Mouse (Mus musculus) kidney, embryonic 16.5 days (tissue): ENCODE data around the gene Zfhx3. TPM values are rescaled to one million over a fixed set of nuclear protein-coding genes. Genes with fewer than 3 reads are reported as not detected.

Source experiments
- ATAC-seq: fragments of 200-750 bp; cut with Nextera tagmentation; 2 replicates; pipeline ENCODE4 v1.8.0; 2017; ENCODE audit warnings: moderate TSS enrichment; ENCODE audit not compliant: low FRiP score, low TSS enrichment
- H3K27ac ChIP-seq: fragments of 300-500 bp; sonication (generic); 2 replicates; pipeline ENCODE4 v1.5.1; 2014; ENCODE audit warnings: low read length
- H3K27me3 ChIP-seq: fragments of 300-500 bp; sonication (generic); 2 replicates; pipeline ENCODE4 v1.6.1; 2014; ENCODE audit warnings: low read length, control low read depth, mixed read lengths; ENCODE audit not compliant: insufficient read depth
- H3K36me3 ChIP-seq: fragments of 300-500 bp; sonication (generic); 2 replicates; pipeline ENCODE4 v1.6.1; 2014; ENCODE audit warnings: low read length, control low read depth, mixed read lengths; ENCODE audit not compliant: insufficient read depth
- H3K4me1 ChIP-seq: fragments of 300-500 bp; sonication (generic); 2 replicates; pipeline ENCODE4 v1.6.1; 2014; ENCODE audit warnings: low read length, control low read depth, mixed read lengths; ENCODE audit not compliant: insufficient read depth
- H3K4me2 ChIP-seq: fragments of 300-500 bp; sonication (generic); replicated peaks from 2 replicates; pipeline ENCODE4 v1.6.1; 2014; ENCODE audit warnings: low read depth, low read length
- H3K4me3 ChIP-seq: fragments of 300-500 bp; sonication (generic); 2 replicates; pipeline ENCODE4 v1.5.1; 2014; ENCODE audit warnings: mild to moderate bottlenecking, low read length
- H3K9ac ChIP-seq: fragments of 300-500 bp; sonication (generic); replicated peaks from 2 replicates; pipeline ENCODE4 v1.6.1; 2014; ENCODE audit warnings: low read length
- H3K9me3 ChIP-seq: fragments of 300-500 bp; sonication (generic); 2 replicates; pipeline ENCODE4 v1.6.1; 2016; ENCODE audit warnings: low read length, control low read depth
- WGBS: fragments of 180-500 bp; shearing (Covaris S2); extraction: QIAGEN DNeasy Blood & Tissue Kit; methylation state at CpG from one replicate; pipeline ENCODE4 v1.1.7; 2014; 5-methylcytosine and 5-hydroxymethylcytosine counted together
- polyA plus RNA-seq: library from polyadenylated mRNA; unstranded; fragments of >200 nt; fragmentation: Nextera tagmentation; extraction: Ambion mirVana; gene quantifications from 2 replicates; pipeline ENCODE4 v1.2.1, GENCODE M21; 2015

The Zfhx3 gene
- polyA plus RNA-seq, 1 experiment from 2014 or later, result 6.6 TPM

DNA sequence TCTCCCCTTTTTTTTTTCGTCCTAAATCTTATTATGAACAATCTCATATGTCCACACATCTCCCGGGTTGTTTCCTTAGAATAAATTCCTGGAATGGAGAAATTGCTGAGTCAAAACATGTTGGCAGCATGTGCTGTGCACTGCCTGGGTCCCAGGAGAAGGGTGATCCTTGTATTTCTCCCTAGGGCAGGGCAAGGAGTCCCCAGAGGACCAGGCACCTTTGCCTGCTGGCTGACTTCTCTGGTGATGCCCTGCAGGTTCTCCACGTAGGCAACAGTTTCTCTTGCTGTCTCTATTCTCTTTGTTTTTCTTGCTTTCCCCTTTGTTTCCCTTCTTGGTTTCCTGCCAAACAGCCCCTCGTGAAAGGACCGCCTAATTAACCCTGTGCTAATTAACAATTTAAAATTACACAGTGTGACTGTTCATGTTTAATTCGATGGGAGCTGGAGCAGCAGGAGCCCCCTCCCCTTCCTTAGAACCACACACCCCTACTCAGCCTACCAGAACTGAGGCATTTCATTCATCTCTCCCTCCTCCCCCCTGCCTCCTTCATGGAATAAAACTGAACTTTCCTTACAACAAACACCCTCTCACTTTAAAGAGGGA lies 845.8 kb downstream of the Zfhx3 start:
- H3K4me1 ChIP-seq, result peaks cover 25% of the 10 kb centered on the region
- H3K27ac ChIP-seq, result no peak overlapping the region; the same call in 1 of the 2 replicates
- H3K36me3 ChIP-seq, result peaks cover 14% of the 10 kb centered on the region
- peak overlapping the region; percentile 17 for H3K4me2 ChIP-seq
- no peak overlapping the region for H3K4me3 ChIP-seq
- WGBS, result 23% methylated on average over 6 of the region's 6 CpGs
- no peak overlapping the region for H3K9ac ChIP-seq
- peaks cover 12% of the 10 kb centered on the region for H3K9me3 ChIP-seq
- no peak; the same call in 1 of the 2 replicates for ATAC-seq
- no peaks in the 10 kb centered on the region for H3K27me3 ChIP-seq

DNA sequence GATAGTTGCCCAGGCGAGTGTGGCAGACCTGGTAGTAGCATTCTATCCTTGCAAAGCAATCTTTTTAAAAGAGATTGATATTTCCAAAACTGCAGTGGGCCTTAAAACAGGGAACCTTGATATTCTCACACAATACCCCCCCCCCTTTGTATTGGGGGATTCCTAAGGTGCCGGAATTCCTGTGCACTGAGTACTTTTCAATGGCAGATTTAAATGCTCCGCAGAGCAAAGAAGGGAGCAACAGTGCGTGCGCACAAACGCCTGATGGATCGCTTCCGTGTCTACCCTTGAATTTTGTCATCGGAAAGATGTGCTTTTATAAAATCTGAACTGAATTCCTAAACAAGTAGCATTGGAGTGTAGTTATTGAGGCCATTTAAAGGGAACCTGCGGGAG lies 846.3 kb downstream of the Zfhx3 start:
- no peak overlapping the region; the same call in 1 of the 2 replicates for H3K27ac ChIP-seq
- H3K4me1 ChIP-seq, result peaks cover 24% of the 10 kb centered on the region
- peaks cover 19% of the 10 kb centered on the region for H3K36me3 ChIP-seq
- H3K9ac ChIP-seq, result no peak overlapping the region
- WGBS, result 38% methylated on average over 10 of the region's 10 CpGs
- ATAC-seq, result no peak
- H3K9me3 ChIP-seq, result peaks cover 12% of the 10 kb centered on the region
- no peaks in the 10 kb centered on the region for H3K27me3 ChIP-seq
- peak overlapping the region; percentile 17 for H3K4me2 ChIP-seq
- no peak overlapping the region for H3K4me3 ChIP-seq

DNA sequence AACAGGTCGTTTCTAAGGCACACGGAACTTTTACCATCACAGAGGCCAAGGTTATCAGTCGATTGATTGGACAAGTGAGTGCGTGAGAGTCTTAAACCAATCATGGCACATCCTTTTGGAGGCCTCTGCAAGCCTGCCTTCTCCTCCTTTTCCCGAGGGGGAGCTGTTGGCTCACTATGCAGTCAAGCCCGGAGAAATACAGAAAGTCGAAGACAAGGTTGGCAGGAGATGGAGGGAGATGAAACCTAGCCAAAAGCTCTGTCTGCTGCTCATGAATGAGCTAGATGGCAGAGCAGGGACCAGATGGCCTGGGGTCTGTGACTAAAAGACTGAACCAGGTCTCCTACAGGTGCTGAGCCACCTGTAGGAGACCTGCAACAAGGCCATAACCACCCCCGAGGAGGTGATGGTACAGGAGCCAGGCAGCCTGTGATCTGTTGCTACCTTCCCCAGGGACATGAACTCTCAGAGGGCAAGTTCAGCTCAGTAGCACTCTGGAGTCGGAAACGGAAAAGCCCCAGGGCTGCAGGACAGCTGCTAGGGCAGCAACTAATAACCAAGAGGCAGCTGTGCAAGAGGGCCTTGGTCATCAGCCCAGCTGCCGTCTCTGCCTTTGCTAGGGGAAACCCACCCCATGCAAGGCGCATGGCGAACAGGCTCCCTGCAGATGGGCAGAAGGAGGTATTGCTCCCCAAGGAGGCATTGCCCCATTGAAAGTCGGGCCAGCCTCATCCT lies 848.3 kb downstream of the Zfhx3 start:
- Histone ChIP-seq H3K9ac (no peak overlapping the region), H3K27me3 (no peaks in the 10 kb centered on the region), H3K27ac (no peak overlapping the region), H3K9me3 (peaks cover 27% of the 10 kb centered on the region), H3K36me3 (peaks cover 36% of the 10 kb centered on the region), H3K4me3 (no peak overlapping the region), H3K4me1 (peaks cover 24% of the 10 kb centered on the region), H3K4me2 (no peak overlapping the region)
- ATAC-seq, result no peak
- WGBS, result 49% methylated on average over 14 of the region's 14 CpGs

DNA sequence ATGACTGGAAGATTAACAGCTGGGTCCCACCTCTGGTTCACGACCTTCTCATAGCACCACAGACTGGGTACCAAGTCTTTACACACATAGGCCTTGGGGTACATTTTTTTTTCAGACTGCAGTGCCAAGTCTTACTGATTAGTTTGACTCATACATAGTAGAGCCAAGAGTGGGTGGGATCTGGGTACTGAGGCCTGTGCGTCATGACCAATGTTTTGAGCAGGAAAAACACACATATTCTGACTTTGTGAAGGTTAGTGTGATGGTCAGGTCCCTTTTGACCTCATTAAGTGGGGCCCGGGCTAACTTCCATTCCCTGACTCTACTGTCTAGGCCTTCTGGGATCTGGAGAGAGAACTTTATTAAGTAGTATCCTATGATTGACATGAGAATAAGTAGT lies 853.6 kb downstream of the Zfhx3 start:
- H3K36me3 ChIP-seq, result peaks cover 45% of the 10 kb centered on the region
- no peak overlapping the region for H3K4me3 ChIP-seq

DNA sequence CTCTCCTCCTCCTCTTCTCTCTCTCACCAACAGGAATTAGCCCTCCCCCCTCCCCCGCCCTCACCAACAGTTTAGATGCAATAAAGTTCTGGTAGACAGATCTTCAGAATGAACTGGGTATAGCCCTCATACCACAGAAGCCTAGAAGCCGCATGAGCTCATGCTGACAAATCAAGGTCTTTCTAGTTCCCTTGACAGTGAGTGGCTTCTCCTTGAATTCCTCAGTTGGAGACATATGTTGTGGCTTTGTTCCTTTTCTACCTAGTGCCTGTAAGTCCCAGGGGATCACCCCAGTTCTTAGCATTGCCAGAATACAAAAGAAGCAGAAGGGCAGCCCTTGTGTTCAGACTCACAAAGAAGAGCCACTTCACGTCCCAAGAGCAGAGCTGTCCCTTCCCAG lies 854.4 kb downstream of the Zfhx3 start:
- no peaks in the 10 kb centered on the region for H3K27me3 ChIP-seq
- H3K4me3 ChIP-seq, result no peak overlapping the region
- no peak overlapping the region for H3K9ac ChIP-seq
- WGBS, result 92% methylated on average over 3 of the region's 3 CpGs
- peaks cover 44% of the 10 kb centered on the region for H3K36me3 ChIP-seq
- ATAC-seq, result no peak
- no peak overlapping the region for H3K4me2 ChIP-seq
- H3K27ac ChIP-seq, result peak overlapping the region; percentile 26; the same call in 1 of the 2 replicates
- peaks cover 30% of the 10 kb centered on the region for H3K9me3 ChIP-seq
- H3K4me1 ChIP-seq, result peaks cover 21% of the 10 kb centered on the region

More for the DNA sequence above, 853.6 kb downstream of the Zfhx3 start:
- Histone ChIP-seq H3K9me3 (peaks cover 30% of the 10 kb centered on the region), H3K27ac (no peak overlapping the region), H3K4me2 (no peak overlapping the region), H3K9ac (no peak overlapping the region), H3K27me3 (no peaks in the 10 kb centered on the region), H3K4me1 (peaks cover 23% of the 10 kb centered on the region)
- ATAC-seq, result no peak
- 94% methylated on average over 3 of the region's 3 CpGs for WGBS

DNA sequence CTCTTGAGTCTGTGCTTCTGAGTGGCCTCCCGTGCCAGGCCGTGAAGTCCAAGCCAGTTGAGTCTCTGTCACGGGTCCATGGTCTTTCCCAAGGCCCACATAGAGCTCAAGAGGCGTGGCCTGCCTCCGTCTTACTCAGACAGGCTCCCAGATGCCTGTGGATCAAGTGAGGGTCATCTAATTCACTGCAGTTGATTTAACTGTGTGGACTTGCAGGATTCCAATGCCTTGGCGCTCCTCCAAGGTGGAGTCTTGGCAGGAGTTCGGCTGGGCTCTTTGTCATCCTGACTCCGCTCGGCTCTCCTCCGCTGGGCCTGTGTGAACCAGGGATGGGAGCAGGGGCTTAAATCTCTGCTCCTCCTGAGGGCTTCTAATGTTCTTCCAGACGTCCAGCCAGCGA lies 855.6 kb downstream of the Zfhx3 start:
- H3K4me1 ChIP-seq, result peaks cover 21% of the 10 kb centered on the region
- no peak overlapping the region for H3K4me2 ChIP-seq
- no peak overlapping the region for H3K4me3 ChIP-seq
- peak; percentile 91 for ATAC-seq
- peak overlapping the region; percentile 61 for H3K27ac ChIP-seq
- H3K36me3 ChIP-seq, result peaks cover 33% of the 10 kb centered on the region
- 22% methylated on average over 12 of the region's 12 CpGs for WGBS
- H3K9me3 ChIP-seq, result peaks cover 20% of the 10 kb centered on the region
- H3K27me3 ChIP-seq, result no peaks in the 10 kb centered on the region
- no peak overlapping the region for H3K9ac ChIP-seq

DNA sequence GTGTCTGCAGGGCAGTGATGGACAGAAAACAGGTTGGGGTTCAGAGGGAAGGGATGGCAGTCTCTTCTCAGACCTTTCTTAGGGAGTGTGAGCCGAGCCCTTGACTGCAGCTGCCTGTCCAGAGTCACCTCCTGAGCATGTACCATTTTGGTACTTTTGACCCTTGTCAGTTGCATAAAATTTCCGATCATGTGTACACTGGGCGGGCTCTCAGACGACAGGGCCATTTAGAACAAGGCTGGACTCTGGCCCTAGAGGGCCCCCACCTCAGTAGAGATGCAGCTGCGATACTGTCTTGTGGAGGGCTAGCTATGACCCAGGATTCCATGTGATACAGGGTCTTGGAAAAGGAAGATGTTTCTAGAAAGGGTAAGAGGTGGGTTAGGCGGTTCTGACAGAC lies 856.8 kb downstream of the Zfhx3 start:
- H3K9me3 ChIP-seq, result peaks cover 17% of the 10 kb centered on the region
- WGBS, result 86% methylated on average over 6 of the region's 6 CpGs
- no peak overlapping the region for H3K9ac ChIP-seq
- peaks cover 21% of the 10 kb centered on the region for H3K4me1 ChIP-seq
- H3K4me2 ChIP-seq, result no peak overlapping the region
- no peak overlapping the region for H3K27ac ChIP-seq
- no peak for ATAC-seq
- no peak overlapping the region for H3K4me3 ChIP-seq
- no peaks in the 10 kb centered on the region for H3K27me3 ChIP-seq
- peaks cover 21% of the 10 kb centered on the region for H3K36me3 ChIP-seq

DNA sequence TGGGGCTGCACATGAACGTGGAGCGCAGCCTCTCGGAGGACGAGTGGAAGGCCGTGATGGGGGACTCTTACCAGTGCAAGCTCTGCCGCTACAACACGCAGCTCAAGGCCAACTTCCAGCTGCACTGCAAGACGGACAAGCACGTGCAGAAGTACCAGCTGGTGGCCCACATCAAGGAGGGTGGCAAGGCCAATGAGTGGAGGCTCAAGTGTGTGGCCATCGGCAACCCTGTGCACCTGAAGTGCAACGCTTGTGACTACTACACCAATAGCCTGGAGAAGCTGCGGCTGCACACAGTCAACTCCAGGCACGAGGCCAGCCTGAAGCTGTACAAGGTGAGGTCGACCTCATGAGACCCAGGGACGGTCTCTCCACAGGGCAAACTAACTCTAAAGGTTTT lies 857.9 kb downstream of the Zfhx3 start:
- WGBS, result 94% methylated on average over 15 of the region's 15 CpGs

DNA sequence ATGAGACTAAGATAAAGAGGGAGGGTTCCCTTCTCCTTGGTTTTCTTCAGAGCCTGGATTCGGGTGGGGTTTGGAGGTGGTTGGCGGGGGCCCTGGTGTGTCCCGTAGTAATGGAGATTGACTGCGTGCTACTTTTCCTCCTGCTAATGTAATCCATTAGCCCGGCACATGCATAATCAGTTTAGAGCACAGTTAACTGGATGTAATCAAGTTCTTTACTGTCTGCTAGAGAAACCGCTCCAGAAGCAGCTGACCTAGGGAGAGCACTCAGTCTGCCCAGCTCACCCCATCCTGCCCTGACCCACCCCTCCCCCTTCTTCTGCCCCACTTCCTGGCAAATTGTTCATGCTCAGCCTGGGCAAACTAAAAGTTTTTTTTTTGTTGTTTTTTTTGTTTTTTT lies 860.6 kb downstream of the Zfhx3 start:
- Histone ChIP-seq H3K4me2 (no peak overlapping the region), H3K27ac (no peak overlapping the region; the same call in 1 of the 2 replicates), H3K9ac (no peak overlapping the region; the same call in 1 of the 2 replicates), H3K27me3 (no peaks in the 10 kb centered on the region), H3K4me1 (peaks cover 10% of the 10 kb centered on the region; the same call in 1 of the 2 replicates), H3K4me3 (no peak overlapping the region), H3K9me3 (no peaks in the 10 kb centered on the region), H3K36me3 (peaks cover 9% of the 10 kb centered on the region)
- no peak for ATAC-seq
- WGBS, result 65% methylated on average over 6 of the region's 6 CpGs

More for the DNA sequence above, 857.9 kb downstream of the Zfhx3 start:
- no peak overlapping the region for H3K27ac ChIP-seq
- peaks cover 6% of the 10 kb centered on the region; the same call in 1 of the 2 replicates for H3K9me3 ChIP-seq
- no peak overlapping the region for H3K4me2 ChIP-seq
- H3K4me1 ChIP-seq, result peaks cover 21% of the 10 kb centered on the region
- no peaks in the 10 kb centered on the region for H3K27me3 ChIP-seq
- peaks cover 10% of the 10 kb centered on the region for H3K36me3 ChIP-seq
- ATAC-seq, result no peak
- no peak overlapping the region for H3K9ac ChIP-seq
- no peak overlapping the region for H3K4me3 ChIP-seq

DNA sequence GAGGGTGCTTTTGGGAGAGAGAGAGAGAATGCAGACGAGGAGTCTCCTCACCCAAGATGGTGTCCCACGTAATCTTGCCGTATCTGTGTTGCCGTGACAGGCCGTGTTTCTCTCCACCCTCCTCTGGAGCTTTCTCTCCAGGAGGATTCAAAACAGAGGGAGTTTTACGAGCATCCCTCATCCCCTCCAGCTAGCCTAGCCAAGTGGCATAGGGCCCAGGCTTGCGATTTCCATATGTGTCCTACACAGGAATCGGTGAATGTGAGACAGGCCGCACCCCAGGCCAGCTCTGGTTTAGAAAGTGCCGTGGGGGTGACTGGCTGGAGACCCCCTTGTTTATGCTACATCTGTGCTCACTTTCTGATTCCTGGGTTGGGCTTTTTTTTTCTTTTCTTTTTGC lies 869.2 kb downstream of the Zfhx3 start:
- Histone ChIP-seq H3K27ac (no peak overlapping the region), H3K4me2 (no peak overlapping the region)
- no peak for ATAC-seq

More for the DNA sequence above, 869.2 kb downstream of the Zfhx3 start:
- whole genome bisulfite sequencing, result 50% methylated on average over 10 of the region's 10 CpGs
- Histone ChIP-seq H3K27me3 (no peaks in the 10 kb centered on the region), H3K9me3 (no peaks in the 10 kb centered on the region), H3K4me3 (no peak overlapping the region), H3K4me1 (peaks cover 23% of the 10 kb centered on the region), H3K9ac (no peak overlapping the region), H3K36me3 (no peaks in the 10 kb centered on the region)
